Mouse (Mus musculus) layer of hippocampus, adult 18-20 months (tissue): Measurements from ENCODE around the gene Traf3. TPM values are rescaled to one million over a fixed set of nuclear protein-coding genes. Genes with fewer than 3 reads are reported as not detected.

Experiments used
- DNase-seq, 2 experiments: peaks; one replicate each; pipeline ENCODE4 v3.0.0; 2022; ENCODE audit warnings: low spot score in 2 of 2
- total RNA-seq, 2 experiments: library from RNA; stranded (reverse); gene quantifications; 2 replicates each; pipeline ENCODE4 v1.2.3; 2021

Traf3 gene
- total RNA-seq, 2 experiments from 2014 or later = 53.6 to 53.7 TPM

DNA sequence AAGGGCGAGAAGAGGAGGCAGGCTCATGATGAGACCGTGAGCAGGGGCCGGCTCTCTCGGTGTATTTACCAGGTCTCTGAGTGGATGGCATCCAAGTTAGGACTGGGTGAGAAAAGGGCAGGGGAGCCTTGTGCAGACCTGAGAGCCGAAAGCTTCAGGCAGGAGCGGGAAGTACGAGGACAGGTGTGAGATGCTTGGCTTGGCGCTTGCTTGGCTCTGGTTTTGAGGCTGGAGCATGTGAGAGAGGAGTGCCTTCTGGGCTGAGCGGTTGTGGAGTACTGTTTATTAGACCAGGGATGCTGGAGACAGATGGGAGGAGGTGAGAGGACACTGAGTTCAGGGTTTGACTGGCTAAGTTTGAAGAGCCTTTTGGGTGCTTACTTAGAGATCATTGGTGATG is 27.2 kb downstream of the Traf3 start:
- DNase-seq = no peak

DNA sequence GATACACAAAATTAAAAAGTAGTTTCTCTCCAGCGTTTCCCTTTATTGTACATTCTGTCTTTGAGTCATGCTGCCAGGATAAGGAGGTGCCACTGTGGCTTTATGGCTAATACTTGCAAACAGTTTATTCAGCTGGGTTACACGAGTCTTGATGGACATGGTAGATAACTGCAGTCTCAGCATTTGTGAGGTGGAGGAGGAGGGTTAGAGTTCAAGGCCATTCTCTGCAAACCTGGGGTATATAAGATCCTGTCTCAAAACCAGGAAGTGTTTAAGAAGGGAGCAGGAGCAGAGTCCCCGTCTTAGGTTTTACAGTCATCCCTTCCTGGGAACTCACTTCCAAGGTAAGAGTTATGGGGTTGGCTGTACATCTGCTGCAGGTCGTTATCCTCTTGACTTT is 30.4 kb downstream of the Traf3 start:
- DNase-seq = no peak

DNA sequence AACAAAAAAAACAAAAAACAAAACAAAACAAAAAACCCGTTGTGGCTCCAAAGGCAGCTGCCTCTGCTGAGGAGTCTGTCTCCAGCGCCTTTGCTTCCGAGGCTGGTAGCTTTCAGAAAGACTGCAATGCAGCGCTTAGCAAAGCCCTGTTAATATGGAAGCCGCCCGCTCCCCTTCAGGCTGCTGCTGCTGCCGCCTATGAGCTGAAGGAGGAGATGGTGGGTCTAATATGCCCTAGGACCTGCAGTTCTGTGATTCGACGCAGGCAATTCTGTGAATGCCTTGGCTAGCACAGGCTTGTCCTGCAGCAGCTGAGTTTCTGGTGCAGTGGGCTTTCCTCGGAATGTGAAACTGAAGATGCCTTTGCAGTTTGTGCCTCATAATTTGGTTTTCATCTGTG is 36.9 kb downstream of the Traf3 start:
- peak; percentile 20 to 42 for DNase-seq

- DNase-seq = peak; percentile 19 to 47
Observed at GRCm38 (mm10) chr12:111203945-111204344, 37.8 kb downstream of the Traf3 start.

DNA sequence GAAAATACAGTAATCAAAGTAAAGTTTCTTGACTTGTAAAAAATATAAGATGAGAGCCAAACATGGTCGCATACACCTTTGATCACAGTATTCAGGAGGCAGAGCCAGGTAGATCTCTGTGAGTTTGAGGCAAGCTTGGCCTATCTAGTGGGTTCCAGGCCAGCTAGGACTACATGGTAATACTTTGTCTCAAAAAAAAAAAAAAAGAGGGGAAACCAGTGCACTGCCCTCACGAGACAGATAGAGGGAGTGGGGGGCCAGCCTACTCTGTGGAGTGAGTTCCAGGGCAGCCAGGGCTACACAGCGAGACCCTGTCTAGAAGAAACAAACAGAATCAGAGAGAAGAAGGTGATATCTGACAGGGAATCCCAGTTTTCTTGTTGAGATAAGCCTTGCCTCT is 41.5 kb downstream of the Traf3 start:
- DNase-seq = no peak

DNA sequence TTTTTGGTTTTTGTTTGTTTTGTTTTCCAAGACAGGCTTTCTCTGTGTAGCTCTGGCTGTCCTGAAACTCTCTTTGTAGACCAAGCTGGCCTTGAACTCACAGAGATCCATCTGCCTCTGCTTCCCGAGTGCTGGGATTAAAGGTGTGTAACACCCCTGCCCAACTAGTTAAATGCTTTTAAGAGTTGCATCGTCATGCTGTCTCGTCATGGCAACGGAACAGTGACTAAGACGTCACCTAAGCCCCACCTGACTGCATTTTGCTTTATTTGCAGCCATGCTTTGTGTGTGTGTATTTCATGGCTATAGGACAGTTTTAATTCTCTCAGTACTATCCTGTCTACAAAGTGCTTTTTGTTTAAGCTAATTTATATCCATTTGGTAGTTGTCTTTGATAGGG is 45.6 kb downstream of the Traf3 start:
- DNase-seq = no peak

GRCm38 (mm10) chr12:111218867-111219266 is 52.7 kb downstream of the Traf3 start:
- DNase-seq = no peak

- DNase-seq = no peak
Observed at GRCm38 (mm10) chr12:111225197-111225780, 59.1 kb downstream of the Traf3 start.

GRCm38 (mm10) chr12:111227410-111227809 is 61.2 kb downstream of the Traf3 start:
- no peak for DNase-seq

DNA sequence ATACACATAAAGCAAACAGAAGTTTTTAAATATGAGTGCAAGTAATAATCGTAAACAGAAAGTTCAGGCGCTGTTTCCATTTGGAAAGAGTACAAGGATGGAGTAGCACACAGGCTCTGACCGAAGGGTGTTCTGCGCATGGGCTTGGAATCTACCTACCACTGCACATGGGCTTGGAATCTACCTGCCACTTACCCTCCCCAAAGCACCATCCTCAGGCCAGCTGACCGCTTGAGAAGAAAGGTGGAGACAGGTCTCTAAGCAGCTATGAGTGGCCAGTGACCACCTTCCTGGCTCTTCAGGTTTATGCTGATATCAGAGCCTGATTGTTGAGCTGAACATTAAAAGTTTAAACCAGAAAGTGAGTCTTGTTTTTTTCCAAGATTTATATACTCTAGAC is 62.3 kb downstream of the Traf3 start:
- DNase-seq = no peak

DNA sequence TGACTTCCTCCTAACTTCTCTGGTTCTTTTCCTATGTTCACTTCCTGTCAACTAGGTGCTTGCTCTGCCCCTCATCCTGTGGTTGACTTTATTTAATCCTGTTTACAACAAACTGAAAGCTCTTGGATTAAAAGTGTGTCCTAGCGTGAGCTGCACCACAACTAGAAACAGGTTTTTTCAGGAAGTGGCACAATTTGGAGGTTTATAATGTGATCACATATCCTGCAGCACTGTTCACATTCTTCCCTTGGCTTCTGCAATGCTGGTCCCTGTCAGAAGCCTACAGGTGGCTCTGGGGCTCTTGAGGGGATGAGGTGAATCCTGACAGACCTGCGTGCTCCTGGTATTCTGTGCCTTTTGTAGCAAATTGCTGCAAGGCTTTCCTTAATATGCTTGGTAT is 64.6 kb downstream of the Traf3 start:
- no peak for DNase-seq

DNA sequence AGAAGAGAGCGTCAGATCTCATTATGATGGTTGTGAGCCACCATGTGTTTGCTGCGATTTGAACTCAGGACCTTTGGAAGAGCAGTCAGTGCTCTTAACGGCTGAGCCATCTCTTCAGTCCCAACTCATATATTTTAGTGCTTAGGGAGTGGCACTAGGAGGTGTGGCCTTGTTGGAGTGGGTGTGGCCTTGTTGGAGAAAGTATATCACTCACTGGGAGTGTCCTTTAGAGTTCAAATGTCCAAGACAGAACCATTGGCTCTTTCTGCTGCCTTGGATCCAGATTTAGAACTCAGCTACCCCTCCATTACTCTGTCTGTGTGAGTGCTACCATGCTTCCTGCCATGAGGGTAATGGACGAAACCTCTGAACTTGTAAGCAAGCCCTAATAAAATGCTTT is 67.6 kb downstream of the Traf3 start:
- no peak for DNase-seq

DNA sequence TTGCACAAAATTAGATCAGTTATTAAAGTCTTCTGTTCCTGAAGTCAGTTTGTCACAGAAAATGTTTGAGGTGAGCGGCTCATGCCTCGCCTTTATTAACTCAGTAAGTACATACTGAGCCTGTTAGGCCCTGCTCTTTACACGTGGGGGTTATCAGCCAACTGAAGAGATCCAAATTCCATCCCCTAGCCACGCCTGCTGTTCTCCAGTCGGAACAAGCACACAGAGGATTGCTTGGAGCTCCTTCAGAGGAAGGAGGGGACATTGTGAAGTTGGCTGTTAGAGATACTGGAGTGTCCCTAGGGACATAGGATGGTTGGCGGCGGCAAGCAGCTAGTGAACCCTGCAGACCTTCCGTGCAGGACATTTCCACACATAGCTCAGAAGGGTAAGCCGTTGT is 68.2 kb downstream of the Traf3 start:
- DNase-seq = no peak

GRCm38 (mm10) chr12:111235631-111236030 is 69.5 kb downstream of the Traf3 start:
- no peak for DNase-seq

GRCm38 (mm10) chr12:111237611-111238188 is 71.5 kb downstream of the Traf3 start:
- DNase-seq = peak in 1 of 2 experiments; percentile 67

GRCm38 (mm10) chr12:111238345-111238744 is 72.2 kb downstream of the Traf3 start:
- DNase-seq = no peak

DNA sequence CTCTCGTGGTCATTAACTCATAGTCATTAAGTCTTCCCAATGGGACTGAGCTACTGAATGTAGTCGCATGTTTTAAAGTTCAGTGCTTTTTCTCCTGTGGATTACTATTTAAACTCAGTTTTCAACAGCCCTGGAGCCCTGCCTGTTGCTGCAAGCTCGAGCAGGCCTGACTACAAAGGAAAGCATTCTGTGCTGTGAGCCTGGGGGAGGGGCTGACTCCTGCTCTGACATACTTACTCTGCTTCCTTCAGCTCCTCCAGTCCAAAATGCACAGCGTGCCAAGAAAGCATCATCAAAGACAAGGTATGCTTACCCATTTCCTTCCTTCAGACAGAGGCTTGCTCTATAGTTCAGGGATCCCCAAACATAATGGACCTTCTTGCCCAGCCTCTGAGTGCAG is 72.6 kb downstream of the Traf3 start:
- peak in 1 of 2 experiments; percentile 62 for DNase-seq

GRCm38 (mm10) chr12:111239930-111240329 is 73.8 kb downstream of the Traf3 start:
- no peak for DNase-seq

DNA sequence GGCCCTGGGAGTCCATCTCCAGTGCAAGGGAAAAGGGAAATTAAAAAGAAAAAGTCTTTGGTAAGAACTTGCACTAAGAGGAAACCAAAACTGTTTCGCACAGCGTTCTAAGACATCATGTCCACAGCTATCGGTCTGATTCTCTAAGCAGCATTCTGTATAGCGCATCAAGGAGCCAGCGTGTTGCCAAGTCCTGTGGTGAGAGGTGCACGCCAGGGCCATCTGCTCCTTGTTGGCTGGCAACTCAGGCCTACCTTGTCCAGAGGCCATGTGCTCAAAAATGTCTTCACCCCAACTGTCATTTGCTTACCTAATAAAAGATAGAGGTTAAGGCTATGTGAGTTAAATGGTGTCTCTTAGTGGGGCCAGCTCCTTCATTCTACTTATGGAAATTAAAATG is 75.7 kb downstream of the Traf3 start:
- DNase-seq = no peak

DNA sequence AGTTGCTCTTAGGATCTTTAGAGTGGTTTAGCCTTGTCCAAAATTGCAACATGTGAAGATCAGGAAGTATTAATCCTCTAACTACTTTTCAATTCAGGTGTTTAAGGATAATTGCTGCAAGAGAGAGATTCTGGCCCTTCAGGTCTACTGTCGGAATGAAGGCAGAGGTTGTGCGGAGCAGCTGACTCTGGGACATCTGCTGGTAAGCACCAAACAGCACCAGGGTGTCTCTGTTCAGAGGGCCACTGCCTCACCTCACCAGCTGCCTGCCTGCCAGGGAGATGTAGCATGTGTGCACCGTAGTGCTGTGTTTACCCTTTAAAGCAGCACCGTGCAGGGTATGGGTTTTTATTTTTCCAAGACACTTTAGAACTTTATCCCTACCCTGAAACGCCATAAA is 76.2 kb downstream of the Traf3 start:
- no peak for DNase-seq

DNA sequence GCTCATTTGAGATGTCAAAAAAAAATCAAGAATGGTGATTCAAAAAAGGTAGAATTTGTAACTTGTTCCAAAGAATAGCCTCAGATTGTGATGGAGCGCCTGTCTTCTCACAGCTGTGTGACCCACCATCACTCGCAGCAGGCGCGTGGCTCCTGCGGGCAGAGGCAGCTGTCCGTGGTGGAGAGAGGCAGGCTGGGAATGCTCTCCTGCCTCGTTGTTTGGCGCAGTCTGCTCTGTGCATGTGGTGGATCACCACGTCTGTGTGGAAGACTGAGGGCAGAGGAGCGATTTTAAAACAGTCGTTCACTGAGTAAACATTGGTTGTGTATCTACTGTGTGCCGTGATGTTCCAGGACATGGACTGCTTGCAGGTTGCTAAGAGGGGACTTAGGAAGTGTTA is 77.6 kb downstream of the Traf3 start:
- no peak for DNase-seq

GRCm38 (mm10) chr12:111245070-111245469 is 78.9 kb downstream of the Traf3 start:
- DNase-seq = no peak

- no peak for DNase-seq
Observed at GRCm38 (mm10) chr12:111246808-111247464, 80.8 kb downstream of the Traf3 start.
